In the genomic region with DNA sequence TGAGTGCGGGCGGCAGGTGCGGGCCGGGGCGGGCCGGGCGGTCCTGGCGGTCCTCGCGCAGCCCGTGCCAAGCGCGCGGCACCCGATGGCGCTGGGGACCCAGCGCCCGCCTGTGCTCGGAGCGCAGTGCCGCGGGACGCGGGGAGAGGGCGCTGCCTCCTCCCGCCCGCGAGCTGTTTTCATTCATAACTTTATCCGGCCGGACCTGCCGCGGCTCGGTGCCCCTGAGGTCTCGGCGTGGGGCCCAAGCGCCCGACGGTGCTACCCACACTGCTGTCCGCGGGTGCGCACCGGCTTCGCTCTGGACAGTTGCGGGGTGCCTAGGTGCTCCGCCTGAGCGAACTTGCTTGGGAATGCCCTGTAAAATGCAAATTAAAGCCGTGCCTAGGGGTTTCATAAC, we compare ENCODE assay signal across 7 mouse cellular contexts. TPM values are rescaled to one million over a fixed set of nuclear protein-coding genes. Genes with fewer than 3 reads are reported as not detected.
DNase-seq lines count a peak whose midpoint lies in the region; ATAC-seq and TF ChIP-seq lines count a peak whose summit lies in the region.

No protein-coding gene starts in this region.

- peak overlapping the region; percentile 86 for H3K9ac ChIP-seq in limb, embryonic 12.5 days (replicated peaks)
- peak overlapping the region; percentile 79 for H3K9ac ChIP-seq in midbrain, embryonic 13.5 days (replicated peaks)

- peak; percentile 59 for DNase-seq in adrenal gland, adult 8-10 months
- peak; percentile 89 for DNase-seq in embryo, embryonic 11 days
- DNase-seq in heart, adult 18-20 months, result peak; percentile 74 to 81
- DNase-seq in kidney, adult 11 months, result peak; percentile 67
- DNase-seq in spleen, adult 2 months (ENCODE audit: low read depth in 1 of 2, low spot score in 2 of 2), result peak in 1 of 2 experiments; percentile 55

- TF ChIP-seq POLR2A in spleen, adult 2 months (IDR thresholded peaks at IDR 0.05; ENCODE audit: low read depth, low read length), result no peak

- H3K27me3 ChIP-seq in limb, embryonic 12.5 days, result no peaks in the 10 kb centered on the region
- peaks cover 45% of the 10 kb centered on the region for H3K27me3 ChIP-seq in midbrain, embryonic 13.5 days
- peaks cover 8% of the 10 kb centered on the region; the same call in 1 of the 2 replicates for H3K27me3 ChIP-seq in spleen, adult 2 months (ENCODE audit: control insufficient read depth, insufficient read depth, low read length)

- peaks cover 28% of the 10 kb centered on the region for H3K36me3 ChIP-seq in limb, embryonic 12.5 days
- H3K36me3 ChIP-seq in midbrain, embryonic 13.5 days, result peaks cover 17% of the 10 kb centered on the region
- H3K36me3 ChIP-seq in spleen, adult 2 months (ENCODE audit: control insufficient read depth, insufficient read depth, low read length), result no peaks in the 10 kb centered on the region

- TF ChIP-seq CTCF in spleen, adult 2 months (IDR thresholded peaks at IDR 0.05; ENCODE audit: extremely low read depth, insufficient read depth, insufficient read length, insufficient replicate concordance), result no peak

- peaks cover 31% of the 10 kb centered on the region for H3K4me1 ChIP-seq in limb, embryonic 12.5 days (replicated peaks)
- H3K4me1 ChIP-seq in midbrain, embryonic 13.5 days (replicated peaks), result peaks cover 44% of the 10 kb centered on the region
- H3K4me1 ChIP-seq in spleen, adult 2 months (ENCODE audit: control insufficient read depth, insufficient read depth, insufficient read length), result peaks cover 11% of the 10 kb centered on the region

- 0 out of 2 replicates have a peak, but pooled peaks have one; percentile 18 for ATAC-seq in limb, embryonic 12.5 days (ENCODE audit: insufficient number of reproducible peaks, insufficient read depth, low FRiP score, low TSS enrichment, low read depth)
- ATAC-seq in midbrain, embryonic 13.5 days, result peak; percentile 81

- peak overlapping the region; percentile 85 for H3K4me3 ChIP-seq in limb, embryonic 12.5 days (replicated peaks)
- peak overlapping the region; percentile 65 for H3K4me3 ChIP-seq in midbrain, embryonic 13.5 days (replicated peaks)
- peak overlapping the region; percentile 51 for H3K4me3 ChIP-seq in spleen, adult 2 months (ENCODE audit: extremely low read depth, insufficient read depth, insufficient read length)

- peak overlapping the region; percentile 74 for H3K4me2 ChIP-seq in limb, embryonic 12.5 days
- peak overlapping the region; percentile 85 for H3K4me2 ChIP-seq in midbrain, embryonic 13.5 days (replicated peaks)

- peak overlapping the region; percentile 62; the same call in 1 of the 2 replicates for H3K27ac ChIP-seq in limb, embryonic 12.5 days
- H3K27ac ChIP-seq in midbrain, embryonic 13.5 days, result peak overlapping the region; percentile 51; the same call in 1 of the 2 replicates
- no peak overlapping the region for H3K27ac ChIP-seq in spleen, adult 2 months (ENCODE audit: insufficient read depth, low read length)

- 1% methylated on average over 33 of the region's 47 CpGs for whole genome bisulfite sequencing in limb, embryonic 12.5 days
- WGBS in midbrain, embryonic 13.5 days, result 1% methylated on average over 41 of the region's 47 CpGs
- WGBS in spleen, adult 2 months, result under 1% methylated on average over 39 of the region's 47 CpGs

- no peaks in the 10 kb centered on the region for H3K9me3 ChIP-seq in limb, embryonic 12.5 days
- H3K9me3 ChIP-seq in midbrain, embryonic 13.5 days, result no peaks in the 10 kb centered on the region

RNA-seq across cellular contexts. Expression of a gene that starts 1.1 kb away (rescaled TPM):
- 10 to 100 TPM; 22.4 to 42.8 (median 34.7) TPM for total RNA-seq in adrenal gland, adult 8-10 months (2022)
- 10 to 100 TPM; 22.8 to 25.3 TPM for total RNA-seq in heart, adult 18-20 months (2021)
- polyA plus RNA-seq in limb, embryonic 12.5 days (2016; fragmentation: Nextera tagmentation; extraction: Ambion mirVana), result 19.3 and 19.9 TPM in 2 replicates
- polyA plus RNA-seq in midbrain, embryonic 13.5 days (2015; fragmentation: Nextera tagmentation; extraction: Ambion mirVana), result 5.8 and 7.3 TPM in 2 replicates
- 6.1 and 9.5 TPM in 2 replicates for polyA plus RNA-seq in spleen, adult 2 months (2012; rRNA removed)
